Mouse (Mus musculus) C2C12 (cell line): Measurements from ENCODE around the gene Lpin2. TPM values are rescaled to one million over a fixed set of nuclear protein-coding genes. Genes with fewer than 3 reads are reported as not detected.

Experiments used
- H3K27me3 ChIP-seq: one replicate; pipeline ENCODE4 v1.6.1; 2011; ENCODE audit not compliant: control insufficient read depth, insufficient read depth, insufficient read length
- H3K36me3 ChIP-seq: one replicate; pipeline ENCODE4 v1.6.1; 2011; ENCODE audit not compliant: control insufficient read depth, insufficient read depth
- H3K4me3 ChIP-seq: one replicate; pipeline ENCODE4 v1.5.1; 2011; ENCODE audit warnings: mild to moderate bottlenecking, control low read depth; ENCODE audit not compliant: poor library complexity, insufficient read depth, severe bottlenecking
- H3K79me2 ChIP-seq: one replicate; pipeline ENCODE4 v1.6.1; 2011; ENCODE audit not compliant: control insufficient read depth, insufficient read depth
- H3K79me3 ChIP-seq: one replicate; pipeline ENCODE4 v1.6.1; 2011; ENCODE audit warnings: low read depth, control low read depth
- H3ac ChIP-seq: one replicate; pipeline ENCODE3; 2011; ENCODE audit warnings: low read depth; ENCODE audit not compliant: control insufficient read depth, insufficient read length
- CEBPB ChIP-seq: IDR thresholded peaks from one replicate; pipeline ENCODE4 v1.6.1; 2011; ENCODE audit warnings: low read depth, mild to moderate bottlenecking, control low read depth, moderate library complexity
- CTCF ChIP-seq: IDR thresholded peaks from one replicate; pipeline ENCODE4 v1.5.1; 2011; ENCODE audit not compliant: control insufficient read depth, insufficient read depth, insufficient read length
- FOSL1 ChIP-seq: IDR thresholded peaks from one replicate; pipeline ENCODE4 v1.8.0; 2011; ENCODE audit warnings: mild to moderate bottlenecking, low read length; ENCODE audit not compliant: poor library complexity, insufficient read depth, severe bottlenecking
- MAX ChIP-seq: IDR thresholded peaks from one replicate; pipeline ENCODE4 v1.6.1; 2011; ENCODE audit warnings: mild to moderate bottlenecking, control low read depth
- MYOD1 ChIP-seq: IDR thresholded peaks from one replicate; pipeline ENCODE4 v1.6.1; 2011; ENCODE audit warnings: low read depth; ENCODE audit not compliant: control insufficient read depth, insufficient read length
- MYOG ChIP-seq: IDR thresholded peaks from one replicate; pipeline ENCODE4 v1.6.1; 2011; ENCODE audit not compliant: control insufficient read depth, insufficient read length; ENCODE audit errors: extremely low read depth
- USF1 ChIP-seq: IDR thresholded peaks from one replicate; pipeline ENCODE4 v1.6.1; 2011; ENCODE audit warnings: low read depth, mild to moderate bottlenecking, control low read depth, moderate library complexity
- polyA plus RNA-seq: library from polyadenylated mRNA; unstranded; fragments of >200 nt; fragmentation: generic; extraction: Trizol; gene quantifications from one replicate; pipeline ENCODE4 v1.2.1, GENCODE M21; 2012; ENCODE audit warnings: missing spikeins

The Lpin2 gene
- polyA plus RNA-seq, 1 experiment = 9.3 TPM

GRCm38 (mm10) chr17:71207268-71207667, 24.9 kb downstream of the Lpin2 start:
- Histone ChIP-seq H3K79me3 (peaks cover 48% of the 10 kb centered on the region), H3K4me3 (no peak overlapping the region), H3K36me3 (peaks cover 7% of the 10 kb centered on the region), H3ac (no peak overlapping the region), H3K27me3 (no peaks in the 10 kb centered on the region), H3K79me2 (peaks cover 96% of the 10 kb centered on the region)
- no peak for TF ChIP-seq CTCF
- TF ChIP-seq MYOD1 = no peak
- TF ChIP-seq CEBPB = no peak
- TF ChIP-seq MAX = no peak
- TF ChIP-seq USF1 = no peak
- no peak for TF ChIP-seq FOSL1
- no peak for TF ChIP-seq MYOG

DNA sequence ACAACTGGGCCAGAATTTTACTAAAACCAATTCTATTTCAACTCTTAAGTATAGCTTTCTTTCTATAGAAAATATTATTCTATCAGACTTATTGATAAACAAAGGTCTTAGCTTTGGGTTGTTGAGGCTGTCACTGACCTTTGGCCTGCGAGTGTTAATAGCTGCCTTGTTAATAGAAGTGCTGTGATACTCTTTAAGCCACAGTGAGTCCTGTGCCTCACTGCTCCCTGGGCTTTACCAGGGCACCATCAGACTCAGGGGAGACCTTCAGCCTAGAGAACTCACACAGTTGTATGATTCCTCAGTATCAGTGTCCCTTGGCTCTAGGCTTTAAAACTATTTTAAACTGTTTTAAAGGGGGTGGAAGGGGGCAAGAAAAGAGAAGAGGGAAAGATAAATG, 26.0 kb downstream of the Lpin2 start:
- Histone ChIP-seq H3K79me3 (peaks cover 49% of the 10 kb centered on the region), H3K27me3 (no peaks in the 10 kb centered on the region), H3K79me2 (peaks cover 96% of the 10 kb centered on the region), H3ac (no peak overlapping the region), H3K4me3 (no peak overlapping the region), H3K36me3 (peaks cover 7% of the 10 kb centered on the region)
- TF ChIP-seq MAX = no peak
- no peak for TF ChIP-seq FOSL1
- no peak for TF ChIP-seq CTCF
- TF ChIP-seq MYOD1 = no peak
- no peak for TF ChIP-seq MYOG
- TF ChIP-seq CEBPB = no peak
- no peak for TF ChIP-seq USF1

GRCm38 (mm10) chr17:71208921-71209320, 26.6 kb downstream of the Lpin2 start:
- Histone ChIP-seq H3K79me2 (peaks cover 96% of the 10 kb centered on the region), H3K36me3 (peaks cover 7% of the 10 kb centered on the region), H3K79me3 (peaks cover 47% of the 10 kb centered on the region), H3K27me3 (no peaks in the 10 kb centered on the region), H3ac (no peak overlapping the region), H3K4me3 (no peak overlapping the region)
- TF ChIP-seq MAX = no peak
- TF ChIP-seq CEBPB = no peak
- no peak for TF ChIP-seq FOSL1
- no peak for TF ChIP-seq MYOD1
- no peak for TF ChIP-seq USF1
- no peak for TF ChIP-seq MYOG
- TF ChIP-seq CTCF = no peak

- Histone ChIP-seq H3K36me3 (peaks cover 7% of the 10 kb centered on the region), H3K4me3 (no peak overlapping the region), H3ac (no peak overlapping the region), H3K79me2 (peaks cover 96% of the 10 kb centered on the region), H3K27me3 (no peaks in the 10 kb centered on the region), H3K79me3 (peaks cover 40% of the 10 kb centered on the region)
- no peak for TF ChIP-seq MYOG
- TF ChIP-seq MYOD1 = no peak
- TF ChIP-seq MAX = no peak
- TF ChIP-seq USF1 = no peak
- TF ChIP-seq CEBPB = no peak
- TF ChIP-seq CTCF = no peak
- TF ChIP-seq FOSL1 = no peak
These were observed 27.6 kb downstream of the Lpin2 start for GRCm38 (mm10) chr17:71209936-71210335.

- peaks cover 31% of the 10 kb centered on the region for H3K79me3 ChIP-seq
- TF ChIP-seq MYOD1 (no peak), CTCF (no peak), MAX (no peak), CEBPB (no peak), FOSL1 (no peak), USF1 (no peak), MYOG (no peak)
These were observed 29.7 kb downstream of the Lpin2 start for GRCm38 (mm10) chr17:71211962-71212646.

GRCm38 (mm10) chr17:71213666-71214065, 31.3 kb downstream of the Lpin2 start:
- no peak overlapping the region for H3ac ChIP-seq
- H3K79me2 ChIP-seq = peaks cover 83% of the 10 kb centered on the region
- peaks cover 15% of the 10 kb centered on the region for H3K36me3 ChIP-seq
- no peak overlapping the region for H3K4me3 ChIP-seq
- peaks cover 25% of the 10 kb centered on the region for H3K79me3 ChIP-seq
- no peaks in the 10 kb centered on the region for H3K27me3 ChIP-seq
- TF ChIP-seq MYOG = no peak
- no peak for TF ChIP-seq USF1
- TF ChIP-seq FOSL1 = no peak
- TF ChIP-seq MYOD1 = no peak
- TF ChIP-seq MAX = no peak
- TF ChIP-seq CTCF = no peak
- no peak for TF ChIP-seq CEBPB

More at GRCm38 (mm10) chr17:71211962-71212646, 29.7 kb downstream of the Lpin2 start:
- Histone ChIP-seq H3ac (no peak overlapping the region), H3K27me3 (no peaks in the 10 kb centered on the region), H3K79me2 (peaks cover 93% of the 10 kb centered on the region), H3K4me3 (no peak overlapping the region), H3K36me3 (peaks cover 15% of the 10 kb centered on the region)
